Mouse (Mus musculus): Measurements from ENCODE around the gene Prkd3. TPM values are rescaled to one million over a fixed set of nuclear protein-coding genes. Genes with fewer than 3 reads are reported as not detected.

The Prkd3 gene
- polyA plus RNA-seq, 1 experiment: 12.8 TPM

GRCm38 (mm10) chr17:79013625-79014024, 7.0 kb downstream of the Prkd3 start:
- no peak for TF ChIP-seq CTCF (IDR thresholded peaks at IDR 0.05; ENCODE audit: control insufficient read depth, insufficient read depth, insufficient read length)
- TF ChIP-seq CEBPB (IDR thresholded peaks at IDR 0.05; ENCODE audit: low read depth): no peak
- no peak for TF ChIP-seq MYOG (IDR thresholded peaks at IDR 0.05; ENCODE audit: control insufficient read depth, extremely low read depth, insufficient read length)
- no peak for TF ChIP-seq USF1 (IDR thresholded peaks at IDR 0.05; ENCODE audit: low read depth)
- Histone ChIP-seq H3K36me3 (ENCODE audit: control insufficient read depth, insufficient read depth) (peaks cover 29% of the 10 kb centered on the region), H3K79me2 (ENCODE audit: control insufficient read depth, insufficient read depth) (peaks cover 77% of the 10 kb centered on the region), H3K27me3 (ENCODE audit: control insufficient read depth, insufficient read depth, insufficient read length) (no peaks in the 10 kb centered on the region), H3K79me3 (ENCODE audit: low read depth) (peaks cover 46% of the 10 kb centered on the region), H3ac (ENCODE audit: control insufficient read depth, insufficient read length, low read depth) (no peak overlapping the region), H3K4me3 (ENCODE audit: insufficient read depth, poor library complexity, severe bottlenecking) (no peak overlapping the region)

DNA sequence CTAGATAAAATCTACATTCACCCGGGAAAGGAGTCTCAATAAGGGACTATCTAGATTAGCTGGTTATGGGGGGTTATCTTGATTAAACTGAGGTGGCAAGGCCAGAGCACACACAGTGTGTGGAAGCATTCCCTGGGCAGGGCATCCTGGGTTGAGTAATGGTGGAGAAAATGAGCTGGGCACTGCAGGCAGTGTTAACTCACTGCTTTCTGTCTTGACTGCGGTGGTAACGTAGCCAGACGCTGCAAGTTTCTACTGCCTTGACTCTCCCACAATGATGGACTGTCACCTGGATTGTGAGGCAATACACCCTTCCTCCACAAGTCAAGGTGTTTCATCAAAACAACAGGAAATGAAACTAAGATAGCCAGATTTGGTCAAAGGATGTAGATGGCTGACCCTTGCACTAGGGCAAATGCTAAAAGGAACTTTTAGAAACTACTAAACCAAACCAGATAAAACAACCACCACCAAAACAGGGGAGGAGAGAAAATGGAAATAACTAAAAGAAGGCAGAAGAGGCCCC, 20.8 kb downstream of the Prkd3 start:
- no peak overlapping the region for H3ac ChIP-seq (ENCODE audit: control insufficient read depth, insufficient read length, low read depth)
- H3K4me3 ChIP-seq (ENCODE audit: insufficient read depth, poor library complexity, severe bottlenecking): no peak overlapping the region
- no peaks in the 10 kb centered on the region for H3K27me3 ChIP-seq (ENCODE audit: control insufficient read depth, insufficient read depth, insufficient read length)
- peaks cover 17% of the 10 kb centered on the region for H3K79me3 ChIP-seq (ENCODE audit: low read depth)
- peaks cover 48% of the 10 kb centered on the region for H3K79me2 ChIP-seq (ENCODE audit: control insufficient read depth, insufficient read depth)
- no peak for TF ChIP-seq MYOG (IDR thresholded peaks at IDR 0.05; ENCODE audit: control insufficient read depth, extremely low read depth, insufficient read length)
- no peak for TF ChIP-seq CTCF (IDR thresholded peaks at IDR 0.05; ENCODE audit: control insufficient read depth, insufficient read depth, insufficient read length)
- no peak for TF ChIP-seq FOSL1 (IDR thresholded peaks at IDR 0.05; ENCODE audit: insufficient read depth, low read length, poor library complexity, severe bottlenecking)
- TF ChIP-seq MAX (IDR thresholded peaks at IDR 0.05): no peak
- no peak for TF ChIP-seq CEBPB (IDR thresholded peaks at IDR 0.05; ENCODE audit: low read depth)
- TF ChIP-seq MYOD1 (IDR thresholded peaks at IDR 0.05; ENCODE audit: control insufficient read depth, insufficient read length, low read depth): no peak
- no peak for TF ChIP-seq USF1 (IDR thresholded peaks at IDR 0.05; ENCODE audit: low read depth)
- H3K36me3 ChIP-seq (ENCODE audit: control insufficient read depth, insufficient read depth): no peaks in the 10 kb centered on the region

DNA sequence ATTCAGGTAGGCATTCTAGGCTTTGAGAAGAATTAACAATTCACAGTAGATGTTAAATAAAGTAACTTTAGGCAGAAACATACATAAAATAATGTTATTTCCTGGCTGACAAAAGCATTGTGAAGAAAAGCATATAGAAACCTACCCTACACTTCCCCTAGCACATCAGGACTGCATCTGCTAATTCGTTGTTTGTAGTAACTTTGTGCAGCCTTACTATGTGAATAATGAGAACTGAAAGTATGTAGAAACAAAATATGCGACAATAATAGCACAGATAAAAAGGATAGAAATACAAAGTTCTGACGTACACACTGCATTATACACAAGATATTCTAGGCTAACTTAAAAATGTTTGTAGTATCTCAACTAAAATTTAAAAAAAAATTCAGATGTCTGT, 21.4 kb downstream of the Prkd3 start:
- Histone ChIP-seq H3K27me3 (ENCODE audit: control insufficient read depth, insufficient read depth, insufficient read length) (no peaks in the 10 kb centered on the region), H3ac (ENCODE audit: control insufficient read depth, insufficient read length, low read depth) (no peak overlapping the region), H3K36me3 (ENCODE audit: control insufficient read depth, insufficient read depth) (no peaks in the 10 kb centered on the region), H3K79me3 (ENCODE audit: low read depth) (peaks cover 14% of the 10 kb centered on the region), H3K79me2 (ENCODE audit: control insufficient read depth, insufficient read depth) (peaks cover 49% of the 10 kb centered on the region), H3K4me3 (ENCODE audit: insufficient read depth, poor library complexity, severe bottlenecking) (no peak overlapping the region)
- TF ChIP-seq CTCF (IDR thresholded peaks at IDR 0.05; ENCODE audit: control insufficient read depth, insufficient read depth, insufficient read length): no peak
- TF ChIP-seq USF1 (IDR thresholded peaks at IDR 0.05; ENCODE audit: low read depth): no peak
- no peak for TF ChIP-seq MYOG (IDR thresholded peaks at IDR 0.05; ENCODE audit: control insufficient read depth, extremely low read depth, insufficient read length)
- no peak for TF ChIP-seq FOSL1 (IDR thresholded peaks at IDR 0.05; ENCODE audit: insufficient read depth, low read length, poor library complexity, severe bottlenecking)
- no peak for TF ChIP-seq CEBPB (IDR thresholded peaks at IDR 0.05; ENCODE audit: low read depth)
- no peak for TF ChIP-seq MYOD1 (IDR thresholded peaks at IDR 0.05; ENCODE audit: control insufficient read depth, insufficient read length, low read depth)
- no peak for TF ChIP-seq MAX (IDR thresholded peaks at IDR 0.05)

- H3K79me3 ChIP-seq (ENCODE audit: low read depth): peaks cover 17% of the 10 kb centered on the region
- TF ChIP-seq CEBPB (IDR thresholded peaks at IDR 0.05; ENCODE audit: low read depth) (peak; percentile 27), USF1 (IDR thresholded peaks at IDR 0.05; ENCODE audit: low read depth) (no peak), MAX (IDR thresholded peaks at IDR 0.05) (peak; percentile 18), FOSL1 (IDR thresholded peaks at IDR 0.05; ENCODE audit: insufficient read depth, low read length, poor library complexity, severe bottlenecking) (peak; percentile 2), MYOD1 (IDR thresholded peaks at IDR 0.05; ENCODE audit: control insufficient read depth, insufficient read length, low read depth) (peak; percentile 58)
- no peak overlapping the region for H3K4me3 ChIP-seq (ENCODE audit: insufficient read depth, poor library complexity, severe bottlenecking)
- no peaks in the 10 kb centered on the region for H3K27me3 ChIP-seq (ENCODE audit: control insufficient read depth, insufficient read depth, insufficient read length)
- H3K79me2 ChIP-seq (ENCODE audit: control insufficient read depth, insufficient read depth): peaks cover 53% of the 10 kb centered on the region
- no peaks in the 10 kb centered on the region for H3K36me3 ChIP-seq (ENCODE audit: control insufficient read depth, insufficient read depth)
- H3ac ChIP-seq (ENCODE audit: control insufficient read depth, insufficient read length, low read depth): no peak overlapping the region
Measured at GRCm38 (mm10) chr17:78998130-78998529, 22.5 kb downstream of the Prkd3 start.

DNA sequence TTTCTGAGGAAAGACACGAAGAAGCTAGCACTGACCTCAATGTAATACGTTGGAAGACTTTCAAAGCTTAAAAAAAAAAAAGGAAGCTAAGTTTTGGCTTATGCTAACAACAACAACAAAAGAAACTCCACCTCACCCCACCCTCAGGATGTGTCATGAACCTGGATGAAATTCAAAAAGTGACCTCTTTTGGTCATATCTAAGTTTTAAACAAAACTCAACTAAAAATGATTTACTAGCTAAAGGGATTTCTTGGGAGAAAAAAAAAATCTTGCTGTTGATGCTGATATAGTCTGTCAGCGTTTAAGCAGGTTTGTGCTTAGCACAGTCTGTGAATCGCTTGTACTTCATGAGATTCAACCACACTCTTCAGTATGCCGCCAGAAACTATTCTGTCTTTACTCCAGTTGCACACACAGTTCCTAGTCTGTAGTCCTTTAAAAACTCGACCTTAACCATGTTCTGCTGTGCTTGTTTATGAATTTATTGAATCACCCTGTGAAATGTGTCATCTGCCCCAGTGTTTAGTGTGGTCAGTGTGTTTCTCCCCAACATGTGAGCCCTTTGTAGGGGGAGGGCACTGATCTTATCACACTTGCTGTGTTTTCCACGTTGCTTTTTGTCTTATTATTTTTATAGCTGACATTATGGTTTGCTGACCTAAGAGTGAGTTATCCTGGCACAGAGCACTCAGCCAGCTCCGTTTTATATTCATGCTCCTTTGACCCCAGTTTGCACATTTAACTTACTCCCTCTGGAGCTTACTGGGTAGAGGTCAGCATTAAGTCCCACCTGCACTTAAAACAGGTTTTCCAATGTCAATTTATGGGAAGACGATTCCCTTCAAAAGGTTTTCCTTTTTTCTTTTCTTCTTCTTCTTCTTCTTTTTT, 25.4 kb downstream of the Prkd3 start:
- Histone ChIP-seq H3ac (ENCODE audit: control insufficient read depth, insufficient read length, low read depth) (no peak overlapping the region), H3K27me3 (ENCODE audit: control insufficient read depth, insufficient read depth, insufficient read length) (no peaks in the 10 kb centered on the region), H3K36me3 (ENCODE audit: control insufficient read depth, insufficient read depth) (peaks cover 2% of the 10 kb centered on the region), H3K79me2 (ENCODE audit: control insufficient read depth, insufficient read depth) (peaks cover 62% of the 10 kb centered on the region), H3K4me3 (ENCODE audit: insufficient read depth, poor library complexity, severe bottlenecking) (no peak overlapping the region), H3K79me3 (ENCODE audit: low read depth) (peaks cover 33% of the 10 kb centered on the region)
- peak; percentile 65 for TF ChIP-seq MYOD1 (IDR thresholded peaks at IDR 0.05; ENCODE audit: control insufficient read depth, insufficient read length, low read depth)
- peak; percentile 55 for TF ChIP-seq FOSL1 (IDR thresholded peaks at IDR 0.05; ENCODE audit: insufficient read depth, low read length, poor library complexity, severe bottlenecking)
- TF ChIP-seq USF1 (IDR thresholded peaks at IDR 0.05; ENCODE audit: low read depth): peak; percentile 59
- TF ChIP-seq MYOG (IDR thresholded peaks at IDR 0.05; ENCODE audit: control insufficient read depth, extremely low read depth, insufficient read length): no peak
- no peak for TF ChIP-seq CEBPB (IDR thresholded peaks at IDR 0.05; ENCODE audit: low read depth)
- peak; percentile 96 for TF ChIP-seq MAX (IDR thresholded peaks at IDR 0.05)

Measured in C2C12 (cell line).